Mouse (Mus musculus) ES-E14 (cell line): ENCODE results near the gene Myo3a. TPM values are rescaled to one million over a fixed set of nuclear protein-coding genes. Genes with fewer than 3 reads are reported as not detected.
"Not testable (repeated sequence)": the region's sequence is repeated elsewhere in the genome, so short reads cannot be mapped to it uniquely, and the experiment has no call there.

Experiments
- DNase-seq: peaks from one replicate; pipeline ENCODE4 v3.0.0-alpha.2; 2013; ENCODE audit warnings: low read depth, low spot score
- H3K27ac ChIP-seq: 2 replicates; pipeline ENCODE4 v1.5.1; 2012; ENCODE audit warnings: low read depth, mild to moderate bottlenecking, low read length, moderate library complexity, mixed read lengths; ENCODE audit not compliant: poor library complexity, insufficient read depth, severe bottlenecking
- H3K36me3 ChIP-seq: 2 replicates; pipeline ENCODE4 v1.6.1; 2012; ENCODE audit warnings: mild to moderate bottlenecking, low read length, moderate library complexity, mixed read lengths; ENCODE audit not compliant: control insufficient read depth, poor library complexity, insufficient read depth, severe bottlenecking
- H3K4me1 ChIP-seq, 2 experiments: fragments of 150-350 bp in 1 of 2; sonication (generic) in 1 of 2; 2 replicates each; pipeline ENCODE4 v1.6.1; 2012; ENCODE audit warnings: low read length in 2 of 2, mild to moderate bottlenecking in 1 of 2, mixed read lengths in 1 of 2; ENCODE audit not compliant: control insufficient read depth in 2 of 2, insufficient read depth in 2 of 2, poor library complexity in 1 of 2
- H3K4me3 ChIP-seq, 2 experiments: fragments of 150-350 bp in 1 of 2; sonication (generic) in 1 of 2; 2 replicates each; pipeline ENCODE4 v1.5.1; 2012; ENCODE audit warnings: low read length in 2 of 2, low read depth in 1 of 2, mild to moderate bottlenecking in 1 of 2, mixed read lengths in 1 of 2; ENCODE audit not compliant: insufficient read depth in 1 of 2, poor library complexity in 1 of 2, severe bottlenecking in 1 of 2
- H3K9ac ChIP-seq: 2 replicates; pipeline ENCODE4 v1.6.1; 2012; ENCODE audit warnings: low read depth, mild to moderate bottlenecking, low read length, mixed read lengths; ENCODE audit not compliant: poor library complexity, insufficient read depth, severe bottlenecking
- H3K9me3 ChIP-seq: fragments of 150-350 bp; sonication (generic); 2 replicates; pipeline ENCODE4 v1.6.1; 2012; ENCODE audit warnings: low read depth, mild to moderate bottlenecking, low read length; ENCODE audit not compliant: control insufficient read depth, insufficient read depth
- CHD2 ChIP-seq: IDR thresholded peaks from 2 replicates; pipeline ENCODE4 v1.6.1; 2014; ENCODE audit warnings: mild to moderate bottlenecking, low read depth, low read length, inconsistent platforms
- HCFC1 ChIP-seq: IDR thresholded peaks from 2 replicates; pipeline ENCODE4 v1.6.1; 2012; ENCODE audit warnings: low read length, inconsistent platforms, borderline replicate concordance; ENCODE audit not compliant: insufficient read depth
- MAFK ChIP-seq: IDR thresholded peaks from 2 replicates; pipeline ENCODE4 v1.6.1; 2014; ENCODE audit warnings: mild to moderate bottlenecking, low read depth, low read length, inconsistent platforms; ENCODE audit not compliant: insufficient read depth
- ZC3H11A ChIP-seq: IDR thresholded peaks from 2 replicates; pipeline ENCODE4 v1.6.1; 2012; ENCODE audit warnings: low read depth, mild to moderate bottlenecking, inconsistent platforms, low read length, borderline replicate concordance
- ZNF384 ChIP-seq: IDR thresholded peaks from 2 replicates; pipeline ENCODE4 v1.6.1; 2012; ENCODE audit warnings: low read depth, low read length, inconsistent platforms
- in situ Hi-C, 2 experiments: fragments of 600-800 bp; cut with MboI; formaldehyde crosslinking; loops; one replicate each; pipeline ENCODE4 v1.15.1; 2025; ENCODE audit warnings: low sequenced_read_pairs in 2 of 2, inconsistent platforms in 1 of 2; ENCODE audit not compliant: unreplicated experiment in 2 of 2
- total RNA-seq: library from RNA; depleted of rRNA; stranded (reverse); fragments of 300-350 nt; gene quantifications from 2 replicates; pipeline ENCODE4 v1.2.3, GENCODE M21; 2012

The Myo3a gene
- total RNA-seq, 1 experiment, result 0.09 TPM

- TF ChIP-seq CHD2 (no peak), ZNF384 (no peak), MAFK (no peak), HCFC1 (no peak), ZC3H11A (no peak)
- Histone ChIP-seq H3K36me3 (no peaks in the 10 kb centered on the region), H3K4me1 (peaks cover 0 to 2% of the 10 kb centered on the region in 2 experiments; a peak in 1 of 4 replicates), H3K4me3 (peak overlapping the region; percentile 35 to 44; a peak in 3 of 4 replicates), H3K9ac (no peak overlapping the region), H3K9me3 (no peaks in the 10 kb centered on the region), H3K27ac (no peak overlapping the region)
- in situ Hi-C loops, result no loop called here
- DNase-seq, result peak; percentile 12
Observed at GRCm38 (mm10) chr2:22338269-22338857, 111.1 kb downstream of the Myo3a start.

GRCm38 (mm10) chr2:22410511-22410910, 183.2 kb downstream of the Myo3a start:
- H3K9ac ChIP-seq, H3K36me3 ChIP-seq, DNase-seq, H3K27ac ChIP-seq, H3K4me1 ChIP-seq, H3K4me3 ChIP-seq, in situ Hi-C loops, H3K9me3 ChIP-seq: not testable (repeated sequence)

GRCm38 (mm10) chr2:22548421-22548820, 321.1 kb downstream of the Myo3a start:
- no peaks in the 10 kb centered on the region for H3K36me3 ChIP-seq
- no peak overlapping the region for H3K4me3 ChIP-seq
- DNase-seq, result no peak
- in situ Hi-C loops, result no loop called here
- no peak overlapping the region for H3K27ac ChIP-seq
- no peak for TF ChIP-seq ZC3H11A
- no peak for TF ChIP-seq ZNF384
- TF ChIP-seq MAFK, result no peak
- no peak for TF ChIP-seq HCFC1
- TF ChIP-seq CHD2, result no peak
- H3K4me1 ChIP-seq, result no peaks in the 10 kb centered on the region
- H3K9me3 ChIP-seq, result no peaks in the 10 kb centered on the region
- no peak overlapping the region for H3K9ac ChIP-seq

GRCm38 (mm10) chr2:22587469-22588169, 360.3 kb downstream of the Myo3a start:
- DNase-seq, H3K27ac ChIP-seq, H3K9me3 ChIP-seq, H3K9ac ChIP-seq, in situ Hi-C loops, H3K4me3 ChIP-seq, H3K4me1 ChIP-seq, H3K36me3 ChIP-seq: not testable (repeated sequence)

GRCm38 (mm10) chr2:22588170-22588541, 360.9 kb downstream of the Myo3a start:
- H3K9me3 ChIP-seq, H3K4me1 ChIP-seq, H3K27ac ChIP-seq, H3K9ac ChIP-seq, H3K36me3 ChIP-seq, in situ Hi-C loops, H3K4me3 ChIP-seq: not testable (repeated sequence)
- DNase-seq, result peak; percentile 69

- H3K4me1 ChIP-seq, H3K9ac ChIP-seq, in situ Hi-C loops, H3K36me3 ChIP-seq, H3K4me3 ChIP-seq, H3K9me3 ChIP-seq, H3K27ac ChIP-seq: not testable (repeated sequence)
- peak; percentile 15 for DNase-seq
Observed at GRCm38 (mm10) chr2:22588673-22589381, 361.5 kb downstream of the Myo3a start.

GRCm38 (mm10) chr2:22589382-22590205, 362.3 kb downstream of the Myo3a start:
- H3K36me3 ChIP-seq, H3K4me3 ChIP-seq, H3K27ac ChIP-seq, H3K4me1 ChIP-seq, DNase-seq, H3K9me3 ChIP-seq, H3K9ac ChIP-seq, in situ Hi-C loops: not testable (repeated sequence)
